Mouse (Mus musculus) urinary bladder, postnatal 36 days (tissue): ENCODE measurements around the gene Pithd1.

ENCODE experiments used
- DNase-seq, 2 experiments: peaks; one replicate each; pipeline ENCODE4 v3.0.0; 2022; ENCODE audit warnings: low spot score in 2 of 2, mixed read lengths in 1 of 2

Gene Pithd1

DNA sequence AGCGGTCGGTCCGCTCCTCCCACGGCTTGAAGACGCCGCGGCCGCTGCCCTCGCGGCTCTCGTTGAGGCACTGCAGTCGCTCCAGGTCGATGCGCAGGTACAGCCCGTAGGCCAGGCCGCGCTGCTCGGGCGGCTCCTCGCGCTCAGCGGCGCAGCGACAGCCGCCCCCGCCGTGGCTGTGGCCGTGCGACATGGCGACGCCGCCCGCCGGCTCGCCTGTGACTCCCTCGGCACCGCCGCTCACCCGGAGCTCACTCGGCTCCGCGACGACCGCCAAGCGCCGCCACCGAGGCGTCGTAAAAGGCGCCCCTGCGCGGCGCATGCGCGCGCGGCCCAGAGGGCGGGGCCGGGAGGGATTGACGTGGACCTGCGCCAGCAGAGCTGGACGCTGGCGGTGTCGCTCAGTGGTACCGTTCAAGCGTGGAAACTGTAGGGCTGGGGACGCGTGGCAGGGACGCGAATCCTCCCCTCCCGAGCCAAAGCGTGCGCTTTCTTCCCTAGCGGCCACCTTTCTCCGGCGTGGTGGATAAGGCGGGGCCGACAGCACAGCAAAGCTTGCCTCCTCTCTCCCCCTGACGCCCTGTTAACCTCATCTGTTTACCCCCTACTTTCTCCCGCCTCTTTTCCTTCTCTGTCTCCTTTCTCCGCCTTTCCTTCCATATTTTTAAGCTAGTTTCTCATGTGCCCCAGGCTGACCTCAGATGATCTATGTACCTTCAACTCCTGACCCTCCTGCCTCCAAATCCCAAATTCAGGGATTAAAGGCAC is at the start of gene Pithd1:
Pithd1 (minus strand) TSS at position 322 of the 768 bp plus-strand sequence.
- DNase-seq: peak; percentile 86 to 91

DNA sequence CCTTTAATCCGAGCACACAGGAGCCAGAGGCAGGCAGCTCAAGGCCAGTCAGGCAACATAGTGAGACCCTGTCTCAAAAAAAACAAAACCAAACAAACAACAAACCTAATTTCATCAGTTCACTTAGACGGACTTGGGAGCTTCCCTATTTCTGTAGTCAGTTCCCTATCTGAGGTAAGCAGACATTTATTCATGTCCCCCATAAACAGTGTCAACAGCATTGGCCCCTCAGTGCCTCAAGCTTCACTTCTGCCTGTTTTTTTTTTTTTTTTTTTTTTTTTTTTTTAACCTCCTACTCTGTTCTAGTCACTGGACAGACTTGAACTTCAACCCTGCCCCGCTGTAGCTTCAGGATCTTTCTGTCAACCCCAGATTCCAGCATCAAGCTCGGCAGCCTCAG is 48.0 kb upstream of the Pithd1 start:
- DNase-seq: no peak

- DNase-seq: no peak
These were observed 46.2 kb upstream of the Pithd1 start for GRCm38 (mm10) chr4:136033231-136033630.

DNA sequence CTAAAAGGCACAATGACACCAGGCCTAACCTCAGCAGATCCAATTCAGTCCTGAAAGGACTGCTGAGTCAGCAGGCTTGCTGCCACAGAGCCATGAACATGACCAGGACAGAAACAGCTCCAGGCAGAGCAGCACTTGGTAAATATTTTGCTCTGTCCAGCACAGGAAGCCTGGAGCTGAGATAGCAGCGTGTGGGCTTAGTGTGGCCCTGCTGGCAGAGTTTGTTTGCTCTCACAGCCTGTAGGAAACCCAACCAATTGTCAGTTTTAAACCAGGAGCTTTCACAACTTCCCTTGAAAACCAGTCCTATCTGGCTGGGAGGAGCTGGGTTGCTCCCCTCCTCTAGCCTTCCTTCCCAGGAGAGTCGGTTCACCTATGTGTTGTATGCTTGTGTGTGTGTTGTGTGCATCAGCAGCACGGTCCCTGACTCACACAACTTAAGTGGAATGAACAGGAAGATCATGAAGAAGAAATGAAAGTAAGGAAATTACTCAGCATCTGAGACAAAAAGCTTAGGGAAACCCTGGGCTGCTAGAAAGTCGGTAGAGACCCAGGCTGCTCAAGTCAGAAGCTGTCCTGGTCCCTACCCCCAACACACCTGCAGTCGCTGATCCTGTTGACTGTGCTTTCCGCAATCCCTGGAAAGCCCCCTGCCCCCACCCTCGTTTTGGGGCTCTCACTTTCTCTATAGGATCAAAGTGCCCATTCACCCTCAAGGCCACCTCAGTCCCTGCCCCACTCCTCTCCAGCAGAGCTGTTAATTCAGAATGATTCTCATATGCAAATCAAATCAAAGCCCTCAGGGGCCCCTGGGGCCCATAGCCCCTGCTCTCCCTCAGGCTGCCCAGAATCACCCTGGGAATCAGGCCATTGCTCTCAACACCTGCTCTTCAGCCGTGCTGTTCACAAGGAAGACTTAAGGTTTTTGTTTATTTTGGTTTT is 44.2 kb upstream of the Pithd1 start:
- peak; percentile 14 to 21 for DNase-seq

GRCm38 (mm10) chr4:136028689-136029088 is 41.6 kb upstream of the Pithd1 start:
- DNase-seq: no peak

DNA sequence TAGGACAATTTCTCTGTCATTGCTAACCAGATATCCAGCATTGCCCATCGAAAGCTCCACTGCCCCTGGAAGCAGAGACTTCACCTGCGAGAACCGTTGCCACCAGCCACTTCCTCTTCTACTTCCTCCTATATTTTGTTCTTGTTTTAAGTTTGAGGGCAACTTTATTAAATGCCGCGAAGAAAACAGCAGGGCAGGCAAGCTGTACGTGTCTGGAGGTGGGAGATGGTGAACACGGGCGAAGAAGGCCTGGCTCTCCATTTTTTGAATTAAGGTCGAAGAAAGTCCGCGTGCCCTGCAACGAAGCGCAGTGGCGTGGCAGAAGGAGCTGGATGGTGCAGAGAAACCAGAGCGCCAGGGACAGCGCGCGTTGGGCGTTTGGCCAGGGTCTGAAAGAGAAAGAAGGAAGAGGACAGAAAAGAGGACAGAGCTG is 41.1 kb upstream of the Pithd1 start:
- DNase-seq: no peak

- DNase-seq: no peak
These were observed 40.5 kb upstream of the Pithd1 start for GRCm38 (mm10) chr4:136027416-136028131.

- DNase-seq: no peak
These were observed 38.3 kb upstream of the Pithd1 start for GRCm38 (mm10) chr4:136025350-136025749.

GRCm38 (mm10) chr4:136022924-136023323 is 35.9 kb upstream of the Pithd1 start:
- DNase-seq: no peak

GRCm38 (mm10) chr4:136021549-136022047 is 34.5 kb upstream of the Pithd1 start, which contains the start of gene Eloa:
Gene Eloa, minus strand, starts transcription at chr4:136021763.
- DNase-seq: peak; percentile 100

DNA sequence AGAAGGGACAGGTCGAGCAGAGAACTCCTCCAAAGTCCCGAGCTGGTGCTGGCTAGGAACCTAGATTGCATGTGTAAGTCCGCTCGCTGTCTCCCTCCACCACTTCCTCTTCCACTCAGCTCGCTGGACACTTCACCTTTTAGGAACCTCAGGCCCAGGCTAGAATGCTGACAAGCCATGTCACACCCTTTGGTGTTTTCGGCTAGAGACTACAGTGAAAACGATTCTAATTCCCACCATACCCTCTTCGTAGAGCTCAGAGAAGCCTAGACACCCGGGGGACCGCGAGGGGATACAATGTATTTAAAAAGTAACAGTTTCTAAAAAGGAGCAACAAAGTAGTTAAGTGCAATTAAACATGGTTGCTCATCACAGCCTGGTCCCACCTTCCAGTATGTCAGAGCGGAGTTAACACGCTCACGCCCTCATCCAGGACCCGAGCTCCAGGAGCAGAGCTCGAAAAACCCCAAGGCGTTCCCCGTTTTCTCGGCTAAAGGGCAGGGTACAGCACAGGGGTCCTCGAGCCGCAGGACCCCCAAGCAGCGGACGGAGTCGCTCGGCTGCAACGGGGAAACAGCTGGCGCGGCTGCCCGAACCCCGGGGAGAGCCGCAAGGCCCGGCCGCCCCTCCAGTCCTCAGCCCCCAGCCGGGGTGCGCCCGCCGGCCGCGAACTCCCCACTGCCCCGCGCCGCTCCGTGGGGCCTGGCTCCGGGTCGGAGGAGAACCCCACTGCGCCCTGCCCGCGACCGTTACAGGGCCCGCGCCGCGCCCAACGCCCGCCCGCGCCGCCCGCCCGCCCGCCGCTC is 33.9 kb upstream of the Pithd1 start:
- peak; percentile 12 to 18 for DNase-seq

GRCm38 (mm10) chr4:136016059-136016602 is 29.1 kb upstream of the Pithd1 start:
- DNase-seq: no peak

GRCm38 (mm10) chr4:136010586-136010985 is 23.5 kb upstream of the Pithd1 start:
- DNase-seq: no peak

- DNase-seq: no peak
These were observed 21.9 kb upstream of the Pithd1 start for GRCm38 (mm10) chr4:136008782-136009447.

GRCm38 (mm10) chr4:136006821-136007220 is 19.8 kb upstream of the Pithd1 start:
- no peak for DNase-seq

GRCm38 (mm10) chr4:136004921-136005320 is 17.9 kb upstream of the Pithd1 start:
- no peak for DNase-seq

DNA sequence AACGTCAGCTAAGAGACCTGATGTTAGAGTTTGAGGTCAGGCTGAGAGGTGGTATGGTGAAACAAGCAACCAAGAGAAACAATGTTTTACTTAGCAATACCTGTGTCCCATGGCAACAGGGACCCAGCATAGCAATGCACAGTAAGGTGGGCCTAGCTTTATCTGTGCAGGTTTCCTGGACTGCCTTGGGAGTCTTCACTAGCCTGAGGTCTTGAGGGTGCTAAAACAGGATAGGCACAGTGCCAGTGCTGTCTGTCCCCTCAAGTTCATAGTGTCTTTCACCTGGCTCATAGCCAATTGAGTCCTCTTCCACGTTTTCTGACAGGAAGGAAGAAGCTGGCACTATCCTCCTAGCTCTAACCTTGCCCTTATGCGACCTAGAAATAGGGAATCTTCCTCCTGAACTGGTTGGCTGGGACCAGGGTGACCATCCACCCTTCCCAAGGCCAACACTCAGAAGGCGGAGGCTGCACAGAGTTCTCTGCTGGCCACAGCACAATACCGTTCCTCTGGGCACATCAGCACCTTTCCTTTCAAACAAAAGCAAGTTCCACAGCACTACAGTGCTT is 17.1 kb upstream of the Pithd1 start:
- no peak for DNase-seq

- DNase-seq: no peak
These were observed 8.1 kb upstream of the Pithd1 start for GRCm38 (mm10) chr4:135995118-135995517.

DNA sequence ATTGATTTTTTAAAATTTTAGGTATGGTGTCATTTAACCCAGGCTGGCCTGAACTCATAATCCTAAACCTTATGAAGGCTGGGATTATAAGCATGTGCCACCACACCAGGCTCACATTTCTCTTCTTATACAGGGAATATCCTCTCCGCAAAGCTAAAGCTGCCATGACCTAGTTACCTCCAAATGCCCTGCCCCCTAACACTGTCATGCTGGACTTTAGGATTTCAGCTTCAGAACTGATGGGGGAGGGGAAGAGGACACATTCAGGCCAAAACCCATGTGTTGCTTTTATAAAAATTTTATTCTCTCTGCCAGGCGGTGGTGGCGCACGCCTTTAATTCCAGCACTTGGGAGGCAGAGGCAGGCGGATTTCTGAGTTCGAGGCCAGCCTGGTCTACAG is 6.9 kb upstream of the Pithd1 start:
- DNase-seq: no peak

- no peak for DNase-seq
These were observed 650 bp upstream of the Pithd1 start for GRCm38 (mm10) chr4:135987714-135988113.
